Mouse (Mus musculus): ENCODE results near the gene AC109138.7.

- TF ChIP-seq CTCF (IDR thresholded peaks at IDR 0.05), result peak; percentile 69
- no peak for TF ChIP-seq EP300 (IDR thresholded peaks at IDR 0.05)
Observed at GRCm38 (mm10) chr19:4216041-4216685, 2.0 kb downstream of the AC109138.7 start.
